Mouse (Mus musculus) bone marrow, adult 2 months (tissue): ENCODE measurements at regions not wholly inside any gene's neighbourhood (a gene's known extent, or its start where the extent isn't known, plus 50 kb on each side); places are given as distances from the start of the nearest gene placed in this dataset.
"Not testable (repeated sequence)": the region's sequence is repeated elsewhere in the genome, so short reads cannot be mapped to it uniquely, and the experiment has no call there.

Experiments used
- H3K27ac ChIP-seq: fragments of 200-500 bp; 2 replicates; pipeline ENCODE4 v1.5.1; 2012; ENCODE audit warnings: low read depth, mild to moderate bottlenecking, control low read depth, inconsistent platforms, low read length; ENCODE audit not compliant: control insufficient read depth, poor library complexity, insufficient read depth
- H3K4me1 ChIP-seq: fragments of 200-500 bp; 2 replicates; pipeline ENCODE4 v1.6.1; 2011; ENCODE audit warnings: low read length; ENCODE audit not compliant: control insufficient read depth, insufficient read depth
- H3K4me3 ChIP-seq: fragments of 200-500 bp; replicated peaks from 2 replicates; pipeline ENCODE3; 2011; ENCODE audit warnings: mild to moderate bottlenecking, low read depth, low read length, control low read depth; ENCODE audit not compliant: control insufficient read depth
- CTCF ChIP-seq: fragments of 200-500 bp; IDR thresholded peaks from 2 replicates; pipeline ENCODE4 v1.5.1; 2011; ENCODE audit warnings: low read length, control low read depth; ENCODE audit not compliant: control insufficient read depth, insufficient read depth
- POLR2A ChIP-seq: fragments of 200-500 bp; IDR thresholded peaks from 2 replicates; pipeline ENCODE4 v1.6.1; 2011; ENCODE audit warnings: low read depth, mild to moderate bottlenecking, control low read depth, low read length, borderline replicate concordance; ENCODE audit not compliant: control insufficient read depth
- WGBS: fragments of 180-500 bp; shearing (Covaris S2); methylation state at CpG from one replicate; pipeline ENCODE4 v1.1.7; 2018; 5-methylcytosine and 5-hydroxymethylcytosine counted together

DNA sequence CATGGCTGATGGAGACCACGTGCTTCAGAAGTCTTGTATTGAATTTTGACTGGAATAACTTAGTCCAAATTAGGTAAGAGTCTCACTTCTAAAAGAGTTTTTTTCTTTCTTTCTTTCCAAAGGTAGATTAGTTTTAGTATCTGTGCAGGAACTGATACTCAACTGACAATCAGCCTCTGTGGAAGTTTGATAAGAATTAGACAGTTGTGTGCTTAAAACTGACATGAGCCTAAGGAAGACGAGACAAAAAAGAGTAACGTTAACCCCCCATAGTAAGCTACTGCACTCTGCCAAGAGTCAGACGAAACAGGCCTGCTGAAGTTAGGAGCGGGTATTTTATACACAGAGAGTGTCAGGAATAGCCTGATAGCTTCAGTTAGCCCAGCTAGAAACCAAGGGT, 317.3 kb downstream of the Vrk1 start:
- TF ChIP-seq POLR2A = no peak
- no peak for TF ChIP-seq CTCF
- no peak overlapping the region for H3K4me3 ChIP-seq
- no peak overlapping the region for H3K27ac ChIP-seq
- H3K4me1 ChIP-seq = no peaks in the 10 kb centered on the region
- WGBS = 66% methylated on average over 5 of the region's 5 CpGs

DNA sequence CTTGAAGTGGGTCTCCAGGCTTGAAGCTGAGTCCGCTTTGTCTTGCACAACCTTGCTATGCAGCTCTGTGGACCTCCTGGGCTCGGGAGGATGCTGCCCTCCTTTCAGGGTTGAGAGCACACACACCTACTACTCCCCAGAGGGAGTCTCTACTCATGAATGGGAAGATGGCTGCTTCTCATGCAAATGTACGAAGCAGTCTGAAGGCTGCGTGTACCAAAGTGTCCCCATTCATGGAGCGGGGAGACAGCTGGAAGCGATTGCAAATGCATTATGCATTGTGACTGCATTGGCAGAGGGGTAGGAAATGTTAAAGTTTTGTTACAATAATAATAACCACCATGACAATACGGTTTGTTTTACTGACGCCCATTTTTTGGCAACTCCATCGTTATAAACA, 347.8 kb downstream of the Vrk1 start:
- WGBS = 81% methylated on average over 9 of the region's 9 CpGs

DNA sequence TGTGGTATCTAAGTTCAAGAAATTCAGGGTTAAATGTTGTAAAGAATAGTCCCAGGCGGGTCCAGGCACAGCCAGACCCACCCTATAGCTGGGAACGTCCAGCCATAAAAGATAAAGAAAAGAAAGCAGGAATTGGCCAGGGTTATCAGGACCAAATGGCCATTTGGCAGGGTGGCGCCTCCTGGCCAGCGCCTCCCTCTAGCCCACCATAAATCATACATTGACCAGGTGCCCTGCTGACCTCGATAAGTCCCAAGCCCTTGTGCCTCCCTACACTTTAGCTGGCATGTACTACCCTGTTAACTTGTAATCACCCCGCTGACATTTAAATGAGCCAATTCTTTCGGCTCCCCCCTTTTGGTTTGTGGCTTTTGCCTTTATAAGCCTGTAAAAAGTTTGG, 351.6 kb downstream of the Vrk1 start:
- H3K4me3 ChIP-seq, H3K4me1 ChIP-seq, H3K27ac ChIP-seq: not testable (repeated sequence)
- 40% methylated on average over 7 of the region's 7 CpGs for whole genome bisulfite sequencing

More for the DNA sequence above, 347.8 kb downstream of the Vrk1 start:
- Histone ChIP-seq H3K4me3 (no peak overlapping the region), H3K4me1 (no peaks in the 10 kb centered on the region), H3K27ac (no peak overlapping the region)
- no peak for TF ChIP-seq POLR2A
- TF ChIP-seq CTCF = no peak

DNA sequence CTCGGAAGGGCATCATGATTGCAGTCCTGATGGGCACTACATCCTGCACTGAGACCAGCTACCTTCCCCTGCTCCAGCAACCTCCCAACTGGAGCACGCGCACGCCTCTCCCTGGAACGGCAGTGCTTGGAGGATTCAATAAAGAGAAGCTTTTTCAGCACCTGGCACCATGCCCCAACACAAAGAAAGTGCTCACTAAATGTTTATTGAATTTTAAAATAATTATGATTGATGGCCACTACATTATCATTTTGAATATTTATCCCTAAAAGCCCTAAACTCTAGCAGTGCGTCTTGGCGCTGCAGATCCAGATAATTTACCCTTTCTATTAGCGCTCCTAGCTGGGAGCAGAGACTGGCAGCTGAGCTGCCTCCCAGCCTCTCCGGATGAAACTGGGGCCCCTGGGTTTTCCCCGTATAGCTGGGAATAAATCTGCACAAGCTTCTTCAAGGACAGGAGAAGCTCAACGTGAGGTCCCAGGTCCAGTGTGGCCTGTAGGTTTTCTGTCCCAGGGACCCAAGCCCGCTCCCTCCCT, 364.9 kb downstream of the Vrk1 start:
- Histone ChIP-seq H3K4me3 (no peak overlapping the region), H3K4me1 (no peaks in the 10 kb centered on the region), H3K27ac (no peak overlapping the region)
- WGBS = 79% methylated on average over 12 of the region's 12 CpGs
- TF ChIP-seq CTCF = no peak
- no peak for TF ChIP-seq POLR2A

DNA sequence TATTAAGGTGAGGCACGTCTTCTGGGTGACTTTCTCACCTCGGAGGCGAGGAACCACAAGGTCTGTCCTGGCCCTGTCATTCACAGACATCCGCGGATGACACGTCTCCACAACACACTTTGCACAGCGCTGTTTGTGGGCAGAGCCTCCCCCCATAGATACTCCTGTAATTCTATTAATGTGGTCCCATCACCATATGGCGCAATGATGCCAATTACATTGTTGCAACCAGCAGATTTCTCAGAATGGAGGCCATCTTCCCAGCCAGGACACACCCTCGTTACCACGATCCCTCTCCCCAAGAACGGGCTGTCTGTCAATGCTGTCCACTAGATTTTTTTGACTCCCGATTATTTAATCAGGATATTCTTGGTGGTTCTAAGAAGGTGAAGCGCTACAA, 365.9 kb downstream of the Vrk1 start:
- WGBS = 85% methylated on average over 13 of the region's 13 CpGs
- TF ChIP-seq CTCF (no peak), POLR2A (no peak)

DNA sequence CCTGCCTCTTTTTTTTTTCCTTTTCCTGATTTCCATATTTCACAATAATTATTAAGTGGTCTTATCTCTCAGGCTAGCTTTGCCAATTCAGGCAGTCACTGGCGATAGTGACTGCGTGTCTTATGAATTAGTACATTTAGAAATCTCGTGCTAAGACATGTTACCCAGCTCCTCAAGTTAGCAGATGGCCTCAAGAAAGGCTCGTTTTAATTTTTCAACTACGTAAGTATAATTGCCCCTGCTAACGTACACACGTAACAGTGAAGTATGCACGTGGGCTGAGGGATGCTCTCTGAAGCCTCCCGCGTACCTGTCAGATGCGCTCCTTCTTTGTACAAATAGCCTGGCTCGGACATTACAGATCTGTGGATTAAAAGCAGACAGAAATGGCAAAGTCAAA, 366.8 kb downstream of the Vrk1 start:
- H3K4me1 ChIP-seq = no peaks in the 10 kb centered on the region
- 88% methylated on average over 12 of the region's 12 CpGs for WGBS
- TF ChIP-seq CTCF (no peak), POLR2A (no peak)
- no peak overlapping the region for H3K27ac ChIP-seq
- no peak overlapping the region for H3K4me3 ChIP-seq

More for the DNA sequence above, 365.9 kb downstream of the Vrk1 start:
- Histone ChIP-seq H3K4me1 (no peaks in the 10 kb centered on the region), H3K27ac (no peak overlapping the region), H3K4me3 (no peak overlapping the region)

DNA sequence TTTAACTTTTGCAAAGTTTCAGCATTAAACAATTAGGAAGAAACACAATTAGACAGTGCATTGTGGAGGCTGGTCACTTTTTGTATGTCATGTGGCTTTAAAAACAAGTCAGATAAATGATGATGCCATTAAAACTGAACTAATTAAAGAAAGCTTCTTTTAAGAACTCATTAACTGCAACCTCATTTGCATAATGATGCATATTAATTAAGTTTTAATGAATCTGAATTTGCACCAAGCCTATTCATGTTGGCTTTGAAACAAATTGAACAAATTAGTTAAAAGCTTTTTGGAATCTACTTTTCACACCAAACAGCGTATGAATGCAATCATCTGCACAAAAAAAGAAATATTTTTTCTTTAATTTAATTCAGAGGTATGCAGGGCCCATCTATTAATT, 367.3 kb downstream of the Vrk1 start:
- H3K27ac ChIP-seq = no peak overlapping the region
- H3K4me1 ChIP-seq = no peaks in the 10 kb centered on the region
- 71% methylated on average over 1 of the region's 1 CpGs for WGBS
- no peak for TF ChIP-seq CTCF
- H3K4me3 ChIP-seq = no peak overlapping the region

DNA sequence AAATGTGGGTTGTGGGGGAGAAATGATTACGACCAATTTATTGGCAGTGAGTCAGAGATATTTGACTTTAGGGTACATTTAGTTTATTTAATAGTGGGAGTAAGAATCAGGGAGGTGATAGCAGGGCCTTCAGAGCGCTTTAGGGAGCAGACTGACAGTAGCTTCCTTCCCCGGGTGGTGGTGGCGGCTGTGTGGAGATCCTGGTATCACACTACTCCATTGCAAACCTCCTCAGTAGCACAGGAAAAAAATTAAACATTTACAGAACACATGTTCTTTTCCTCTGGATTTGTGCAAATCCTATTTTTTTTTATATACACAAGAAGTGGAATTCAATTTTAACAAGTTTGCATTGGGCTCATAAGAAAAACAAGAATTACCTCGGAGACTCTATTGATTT, 367.7 kb downstream of the Vrk1 start:
- Histone ChIP-seq H3K27ac (no peak overlapping the region), H3K4me3 (no peak overlapping the region), H3K4me1 (no peaks in the 10 kb centered on the region)
- WGBS = 74% methylated on average over 5 of the region's 5 CpGs
- TF ChIP-seq POLR2A = no peak
- no peak for TF ChIP-seq CTCF

DNA sequence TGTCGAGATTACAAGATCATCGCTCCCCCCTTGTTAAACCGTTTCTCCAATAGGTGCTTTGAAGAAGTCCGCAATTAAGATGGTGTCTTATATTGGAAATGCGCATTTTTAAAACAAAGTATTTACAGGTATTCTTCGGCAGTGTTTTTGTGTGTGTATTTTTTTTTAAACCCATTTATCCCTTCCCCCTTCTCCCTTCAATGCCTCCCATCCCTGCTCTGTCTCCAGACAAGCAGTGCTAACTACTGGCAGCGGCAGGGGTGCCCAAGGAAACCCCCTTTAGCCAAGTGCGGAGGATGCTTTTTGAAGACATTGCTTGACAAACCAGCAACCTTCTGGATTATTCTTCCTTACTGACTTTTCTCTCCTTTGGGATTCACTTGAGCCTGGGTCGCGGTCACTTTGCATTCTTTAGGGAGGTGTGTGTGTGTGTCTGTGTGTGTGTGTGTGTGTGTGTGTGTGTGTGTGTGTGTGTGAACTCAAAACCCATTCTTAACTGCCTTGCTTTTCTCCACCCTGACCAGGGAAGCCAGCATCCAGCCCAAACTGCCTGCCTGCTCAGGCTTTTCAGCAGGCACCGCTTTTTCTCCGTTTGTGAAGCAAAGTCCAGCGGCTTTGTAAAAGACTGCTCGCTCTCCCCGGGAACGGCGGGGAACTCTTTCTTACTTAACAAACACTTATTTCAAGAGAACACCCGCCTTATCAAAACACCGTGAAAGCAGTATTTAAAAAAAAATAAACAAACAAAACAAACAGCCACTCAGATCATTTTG, 368.5 kb downstream of the Vrk1 start:
- Histone ChIP-seq H3K4me3 (no peak overlapping the region), H3K27ac (no peak overlapping the region), H3K4me1 (no peaks in the 10 kb centered on the region)
- 37% methylated on average over 19 of the region's 19 CpGs for WGBS
- TF ChIP-seq POLR2A = no peak
- TF ChIP-seq CTCF = no peak
